Mouse (Mus musculus): Measurements from ENCODE around the gene Neb.

Gene Neb

GRCm38 (mm10) chr2:52389975-52390374 lies 11.7 kb upstream of the Neb start:
- Histone ChIP-seq H3K9me3 (ENCODE audit: low read length) (no peaks in the 10 kb centered on the region), H3K4me3 (replicated peaks; ENCODE audit: low read length) (no peak overlapping the region), H3K4me1 (replicated peaks; ENCODE audit: low read depth, low read length) (no peaks in the 10 kb centered on the region), H3K36me3 (ENCODE audit: insufficient read depth, low read length) (no peaks in the 10 kb centered on the region), H3K27me3 (ENCODE audit: insufficient read depth, low read length) (no peaks in the 10 kb centered on the region)
- no peak for TF ChIP-seq POU5F1 (IDR thresholded peaks at IDR 0.05; ENCODE audit: borderline replicate concordance, low read length)
- TF ChIP-seq NANOG (IDR thresholded peaks at IDR 0.05; ENCODE audit: borderline replicate concordance, low read length), result no peak
- TF ChIP-seq CTCF (conservative IDR thresholded peaks at IDR 0.05; ENCODE audit: low read length), result no peak

GRCm38 (mm10) chr2:52386451-52386850 lies 8.2 kb upstream of the Neb start:
- TF ChIP-seq NANOG (IDR thresholded peaks at IDR 0.05; ENCODE audit: borderline replicate concordance, low read length) (no peak), CTCF (conservative IDR thresholded peaks at IDR 0.05; ENCODE audit: low read length) (no peak), POU5F1 (IDR thresholded peaks at IDR 0.05; ENCODE audit: borderline replicate concordance, low read length) (no peak)
- Histone ChIP-seq H3K9me3 (ENCODE audit: low read length) (no peaks in the 10 kb centered on the region), H3K36me3 (ENCODE audit: insufficient read depth, low read length) (no peaks in the 10 kb centered on the region), H3K4me3 (replicated peaks; ENCODE audit: low read length) (no peak overlapping the region), H3K4me1 (replicated peaks; ENCODE audit: low read depth, low read length) (no peaks in the 10 kb centered on the region), H3K27me3 (ENCODE audit: insufficient read depth, low read length) (no peaks in the 10 kb centered on the region)

- Histone ChIP-seq H3K9me3 (ENCODE audit: low read length) (no peaks in the 10 kb centered on the region), H3K36me3 (ENCODE audit: insufficient read depth, low read length) (no peaks in the 10 kb centered on the region), H3K4me1 (replicated peaks; ENCODE audit: low read depth, low read length) (no peaks in the 10 kb centered on the region), H3K27me3 (ENCODE audit: insufficient read depth, low read length) (no peaks in the 10 kb centered on the region), H3K4me3 (replicated peaks; ENCODE audit: low read length) (no peak overlapping the region)
- TF ChIP-seq NANOG (IDR thresholded peaks at IDR 0.05; ENCODE audit: borderline replicate concordance, low read length), result no peak
- TF ChIP-seq CTCF (conservative IDR thresholded peaks at IDR 0.05; ENCODE audit: low read length), result no peak
- no peak for TF ChIP-seq POU5F1 (IDR thresholded peaks at IDR 0.05; ENCODE audit: borderline replicate concordance, low read length)
Observed at GRCm38 (mm10) chr2:52386037-52386436, 7.8 kb upstream of the Neb start.

GRCm38 (mm10) chr2:52378848-52379261 lies 581 bp upstream of the Neb start:
- H3K36me3 ChIP-seq (ENCODE audit: insufficient read depth, low read length), result no peaks in the 10 kb centered on the region
- TF ChIP-seq POU5F1 (IDR thresholded peaks at IDR 0.05; ENCODE audit: borderline replicate concordance, low read length) (no peak), NANOG (IDR thresholded peaks at IDR 0.05; ENCODE audit: borderline replicate concordance, low read length) (no peak), CTCF (conservative IDR thresholded peaks at IDR 0.05; ENCODE audit: low read length) (no peak)
- no peaks in the 10 kb centered on the region for H3K9me3 ChIP-seq (ENCODE audit: low read length)

GRCm38 (mm10) chr2:52377706-52378447 lies 397 bp downstream of the Neb start:
- H3K4me3 ChIP-seq (replicated peaks; ENCODE audit: low read length), result peak overlapping the region; percentile 72
- no peaks in the 10 kb centered on the region for H3K9me3 ChIP-seq (ENCODE audit: low read length)
- TF ChIP-seq CTCF (conservative IDR thresholded peaks at IDR 0.05; ENCODE audit: low read length), result no peak
- no peak for TF ChIP-seq NANOG (IDR thresholded peaks at IDR 0.05; ENCODE audit: borderline replicate concordance, low read length)
- no peak for TF ChIP-seq POU5F1 (IDR thresholded peaks at IDR 0.05; ENCODE audit: borderline replicate concordance, low read length)
- H3K36me3 ChIP-seq (ENCODE audit: insufficient read depth, low read length), result no peaks in the 10 kb centered on the region
- peaks cover 48% of the 10 kb centered on the region for H3K4me1 ChIP-seq (replicated peaks; ENCODE audit: low read depth, low read length)
- H3K27me3 ChIP-seq (ENCODE audit: insufficient read depth, low read length), result no peaks in the 10 kb centered on the region

More at GRCm38 (mm10) chr2:52378848-52379261, 581 bp upstream of the Neb start:
- Histone ChIP-seq H3K4me1 (replicated peaks; ENCODE audit: low read depth, low read length) (peaks cover 39% of the 10 kb centered on the region), H3K4me3 (replicated peaks; ENCODE audit: low read length) (peak overlapping the region; percentile 72), H3K27me3 (ENCODE audit: insufficient read depth, low read length) (no peaks in the 10 kb centered on the region)

- Histone ChIP-seq H3K4me3 (replicated peaks; ENCODE audit: low read length) (no peak overlapping the region), H3K36me3 (ENCODE audit: insufficient read depth, low read length) (no peaks in the 10 kb centered on the region), H3K9me3 (ENCODE audit: low read length) (no peaks in the 10 kb centered on the region), H3K27me3 (ENCODE audit: insufficient read depth, low read length) (no peaks in the 10 kb centered on the region), H3K4me1 (replicated peaks; ENCODE audit: low read depth, low read length) (peaks cover 43% of the 10 kb centered on the region)
- no peak for TF ChIP-seq NANOG (IDR thresholded peaks at IDR 0.05; ENCODE audit: borderline replicate concordance, low read length)
- TF ChIP-seq CTCF (conservative IDR thresholded peaks at IDR 0.05; ENCODE audit: low read length), result no peak
- no peak for TF ChIP-seq POU5F1 (IDR thresholded peaks at IDR 0.05; ENCODE audit: borderline replicate concordance, low read length)
Observed at GRCm38 (mm10) chr2:52374706-52375105, 3.6 kb downstream of the Neb start.

GRCm38 (mm10) chr2:52372480-52372879 lies 5.8 kb downstream of the Neb start:
- Histone ChIP-seq H3K4me3 (replicated peaks; ENCODE audit: low read length) (no peak overlapping the region), H3K36me3 (ENCODE audit: insufficient read depth, low read length) (no peaks in the 10 kb centered on the region), H3K4me1 (replicated peaks; ENCODE audit: low read depth, low read length) (peaks cover 23% of the 10 kb centered on the region), H3K9me3 (ENCODE audit: low read length) (no peaks in the 10 kb centered on the region), H3K27me3 (ENCODE audit: insufficient read depth, low read length) (no peaks in the 10 kb centered on the region)
- TF ChIP-seq CTCF (conservative IDR thresholded peaks at IDR 0.05; ENCODE audit: low read length), result no peak
- TF ChIP-seq POU5F1 (IDR thresholded peaks at IDR 0.05; ENCODE audit: borderline replicate concordance, low read length), result no peak

GRCm38 (mm10) chr2:52372080-52372479 lies 6.2 kb downstream of the Neb start:
- Histone ChIP-seq H3K36me3 (ENCODE audit: insufficient read depth, low read length) (no peaks in the 10 kb centered on the region), H3K9me3 (ENCODE audit: low read length) (no peaks in the 10 kb centered on the region), H3K27me3 (ENCODE audit: insufficient read depth, low read length) (no peaks in the 10 kb centered on the region), H3K4me3 (replicated peaks; ENCODE audit: low read length) (no peak overlapping the region), H3K4me1 (replicated peaks; ENCODE audit: low read depth, low read length) (peaks cover 22% of the 10 kb centered on the region)
- no peak for TF ChIP-seq CTCF (conservative IDR thresholded peaks at IDR 0.05; ENCODE audit: low read length)
- TF ChIP-seq NANOG (IDR thresholded peaks at IDR 0.05; ENCODE audit: borderline replicate concordance, low read length), result no peak
- TF ChIP-seq POU5F1 (IDR thresholded peaks at IDR 0.05; ENCODE audit: borderline replicate concordance, low read length), result no peak

- TF ChIP-seq CTCF (conservative IDR thresholded peaks at IDR 0.05; ENCODE audit: low read length), result no peak
- TF ChIP-seq POU5F1 (IDR thresholded peaks at IDR 0.05; ENCODE audit: borderline replicate concordance, low read length), result no peak
- no peak for TF ChIP-seq NANOG (IDR thresholded peaks at IDR 0.05; ENCODE audit: borderline replicate concordance, low read length)
- Histone ChIP-seq H3K4me1 (replicated peaks; ENCODE audit: low read depth, low read length) (peaks cover 25% of the 10 kb centered on the region), H3K36me3 (ENCODE audit: insufficient read depth, low read length) (no peaks in the 10 kb centered on the region), H3K4me3 (replicated peaks; ENCODE audit: low read length) (no peak overlapping the region), H3K27me3 (ENCODE audit: insufficient read depth, low read length) (no peaks in the 10 kb centered on the region), H3K9me3 (ENCODE audit: low read length) (no peaks in the 10 kb centered on the region)
Observed at GRCm38 (mm10) chr2:52371066-52371465, 7.2 kb downstream of the Neb start.
